Mouse (Mus musculus) thymus, adult 2 months (tissue): ENCODE results near the gene Slc5a11.

Experiments used
- CTCF ChIP-seq: fragments of 200-500 bp; IDR thresholded peaks from 2 replicates; pipeline ENCODE4 v1.5.1; 2012; ENCODE audit warnings: mild to moderate bottlenecking, control low read depth, low read length, moderate library complexity, borderline replicate concordance; ENCODE audit not compliant: control insufficient read depth, poor library complexity, insufficient read depth; ENCODE audit errors: extremely low read depth
- POLR2A ChIP-seq: fragments of 200-500 bp; IDR thresholded peaks from 2 replicates; pipeline ENCODE4 v1.6.1; 2012; ENCODE audit warnings: mild to moderate bottlenecking, low read length, control low read depth, moderate library complexity; ENCODE audit not compliant: control insufficient read depth, poor library complexity, insufficient read depth; ENCODE audit errors: extremely low read depth

GRCm38 (mm10) chr7:123283826-123284225 lies 69.2 kb downstream of the Slc5a11 start:
- TF ChIP-seq CTCF (no peak), POLR2A (no peak)
